Mouse (Mus musculus) heart, embryonic 13.5 days (tissue): ENCODE data around the gene Stat6. TPM values are rescaled to one million over a fixed set of nuclear protein-coding genes. Genes with fewer than 3 reads are reported as not detected.

Experiments
- ATAC-seq: fragments of 200-750 bp; cut with Nextera tagmentation; 2 replicates; pipeline ENCODE4 v1.8.0; 2017; ENCODE audit warnings: moderate TSS enrichment; ENCODE audit not compliant: insufficient number of reproducible peaks, low FRiP score, low TSS enrichment; ENCODE audit errors: extremely low read depth
- H3K27ac ChIP-seq: fragments of 300-500 bp; sonication (generic); replicated peaks from 2 replicates; pipeline ENCODE4 v1.5.1; 2015; ENCODE audit warnings: moderate library complexity, mild to moderate bottlenecking, inconsistent platforms
- H3K27me3 ChIP-seq: fragments of 300-500 bp; sonication (generic); replicated peaks from 2 replicates; pipeline ENCODE4 v1.6.1; 2015; ENCODE audit warnings: mild to moderate bottlenecking, inconsistent platforms
- H3K36me3 ChIP-seq: fragments of 300-500 bp; sonication (generic); 2 replicates; pipeline ENCODE4 v1.6.1; 2015; ENCODE audit warnings: mild to moderate bottlenecking, inconsistent platforms
- H3K4me1 ChIP-seq: fragments of 300-500 bp; sonication (generic); 2 replicates; pipeline ENCODE4 v1.6.1; 2015; ENCODE audit warnings: inconsistent platforms
- H3K4me2 ChIP-seq: fragments of 300-500 bp; sonication (generic); 2 replicates; pipeline ENCODE4 v1.6.1; 2015; ENCODE audit warnings: inconsistent platforms, mild to moderate bottlenecking, moderate library complexity
- H3K4me3 ChIP-seq: fragments of 300-500 bp; sonication (generic); 2 replicates; pipeline ENCODE4 v1.5.1; 2015; ENCODE audit warnings: moderate library complexity, mild to moderate bottlenecking, inconsistent platforms
- H3K9ac ChIP-seq: fragments of 300-500 bp; sonication (generic); 2 replicates; pipeline ENCODE4 v1.6.1; 2015; ENCODE audit warnings: inconsistent platforms, mild to moderate bottlenecking, moderate library complexity
- H3K9me3 ChIP-seq: fragments of 300-500 bp; sonication (generic); 2 replicates; pipeline ENCODE4 v1.6.1; 2016; ENCODE audit warnings: inconsistent platforms
- WGBS: fragments of 180-500 bp; shearing (Covaris S2); methylation state at CpG from one replicate; pipeline ENCODE4 v1.1.7; 2015; ENCODE audit warnings: mixed read lengths; 5-methylcytosine and 5-hydroxymethylcytosine counted together
- polyA plus RNA-seq: library from polyadenylated mRNA; unstranded; fragments of >200 nt; fragmentation: Nextera tagmentation; extraction: Ambion mirVana; gene quantifications from 2 replicates; pipeline ENCODE4 v1.2.1, GENCODE M21; 2015

The Stat6 gene
- polyA plus RNA-seq, 1 experiment from 2014 or later = 24.6 TPM

- H3K27me3 ChIP-seq = no peaks in the 10 kb centered on the region
- WGBS = 51% methylated on average over 13 of the region's 13 CpGs
- H3K4me3 ChIP-seq = no peak overlapping the region
- H3K9me3 ChIP-seq = no peaks in the 10 kb centered on the region
- ATAC-seq = no peak
- peak overlapping the region; percentile 28; the same call in 1 of the 2 replicates for H3K27ac ChIP-seq
- 0 out of 2 replicates have a peak overlapping the region, but pooled peaks have one; percentile 30 for H3K9ac ChIP-seq
- H3K4me1 ChIP-seq = peaks cover 54% of the 10 kb centered on the region
- H3K36me3 ChIP-seq = peaks cover 66% of the 10 kb centered on the region
- no peak overlapping the region for H3K4me2 ChIP-seq
Observed at GRCm38 (mm10) chr10:127603437-127604371, 39.1 kb upstream of the Stat6 start.

GRCm38 (mm10) chr10:127604465-127605250 lies 38.1 kb upstream of the Stat6 start:
- Histone ChIP-seq H3K36me3 (peaks cover 75% of the 10 kb centered on the region), H3K9me3 (no peaks in the 10 kb centered on the region), H3K27ac (peak overlapping the region; percentile 25), H3K4me2 (no peak overlapping the region), H3K9ac (0 out of 2 replicates have a peak overlapping the region, but pooled peaks have one; percentile 10), H3K4me1 (peaks cover 44% of the 10 kb centered on the region), H3K4me3 (no peak overlapping the region), H3K27me3 (no peaks in the 10 kb centered on the region)
- WGBS = 34% methylated on average over 15 of the region's 15 CpGs
- ATAC-seq = no peak

- H3K27me3 ChIP-seq = no peaks in the 10 kb centered on the region
- ATAC-seq = no peak
- peaks cover 80% of the 10 kb centered on the region for H3K36me3 ChIP-seq
- peak overlapping the region; percentile 25 for H3K27ac ChIP-seq
- 70% methylated on average over 8 of the region's 8 CpGs for WGBS
- H3K4me3 ChIP-seq = no peak overlapping the region
- no peak overlapping the region for H3K4me2 ChIP-seq
- no peak overlapping the region for H3K9ac ChIP-seq
- peaks cover 39% of the 10 kb centered on the region for H3K4me1 ChIP-seq
- no peaks in the 10 kb centered on the region for H3K9me3 ChIP-seq
Observed at GRCm38 (mm10) chr10:127605251-127605547, 37.6 kb upstream of the Stat6 start.

- no peaks in the 10 kb centered on the region for H3K9me3 ChIP-seq
- no peak for ATAC-seq
- peaks cover 86% of the 10 kb centered on the region for H3K36me3 ChIP-seq
- no peak overlapping the region for H3K4me2 ChIP-seq
- no peak overlapping the region for H3K27ac ChIP-seq
- H3K4me1 ChIP-seq = peaks cover 33% of the 10 kb centered on the region
- H3K27me3 ChIP-seq = no peaks in the 10 kb centered on the region
- H3K4me3 ChIP-seq = no peak overlapping the region
- no peak overlapping the region for H3K9ac ChIP-seq
- 91% methylated on average over 9 of the region's 9 CpGs for WGBS
Observed at GRCm38 (mm10) chr10:127605756-127606155, 37.0 kb upstream of the Stat6 start.

DNA sequence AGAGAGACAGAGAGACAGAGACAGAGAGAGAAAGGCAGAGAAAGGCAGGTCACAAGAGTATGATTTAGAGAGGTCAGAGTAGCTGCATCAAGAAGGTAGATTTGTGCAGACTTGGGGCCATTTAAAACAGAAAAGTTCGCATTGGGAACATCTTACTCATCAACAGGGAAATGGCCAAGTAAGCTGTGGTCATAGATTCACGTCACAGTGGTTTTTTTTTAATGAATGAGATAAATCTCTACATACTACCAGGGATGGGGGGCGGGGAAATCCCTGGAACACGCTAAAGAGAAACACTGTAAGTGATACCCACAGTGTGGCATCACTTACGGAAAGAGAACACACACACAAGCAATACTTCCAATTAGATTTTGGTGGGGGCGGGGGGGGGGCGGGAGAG lies 35.7 kb upstream of the Stat6 start:
- no peak overlapping the region for H3K4me2 ChIP-seq
- no peaks in the 10 kb centered on the region for H3K27me3 ChIP-seq
- H3K27ac ChIP-seq = no peak overlapping the region
- H3K4me1 ChIP-seq = peaks cover 29% of the 10 kb centered on the region
- no peak overlapping the region for H3K9ac ChIP-seq
- H3K9me3 ChIP-seq = no peaks in the 10 kb centered on the region
- no peak for ATAC-seq
- no peak overlapping the region for H3K4me3 ChIP-seq
- H3K36me3 ChIP-seq = peaks cover 88% of the 10 kb centered on the region
- 79% methylated on average over 7 of the region's 7 CpGs for WGBS

- WGBS = 60% methylated on average over 9 of the region's 9 CpGs
- Histone ChIP-seq H3K4me1 (peaks cover 20% of the 10 kb centered on the region), H3K27me3 (no peaks in the 10 kb centered on the region), H3K27ac (no peak overlapping the region), H3K4me2 (no peak overlapping the region), H3K36me3 (peaks cover 69% of the 10 kb centered on the region), H3K4me3 (no peak overlapping the region), H3K9ac (no peak overlapping the region), H3K9me3 (no peaks in the 10 kb centered on the region)
- no peak for ATAC-seq
Observed at GRCm38 (mm10) chr10:127609415-127610065, 33.2 kb upstream of the Stat6 start.

- Histone ChIP-seq H3K4me1 (peaks cover 20% of the 10 kb centered on the region), H3K36me3 (peaks cover 64% of the 10 kb centered on the region), H3K9ac (no peak overlapping the region), H3K9me3 (no peaks in the 10 kb centered on the region), H3K4me3 (no peak overlapping the region), H3K27me3 (no peaks in the 10 kb centered on the region), H3K4me2 (no peak overlapping the region), H3K27ac (no peak overlapping the region)
- 80% methylated on average over 9 of the region's 9 CpGs for WGBS
- no peak for ATAC-seq
Observed at GRCm38 (mm10) chr10:127610066-127610415, 32.7 kb upstream of the Stat6 start.

GRCm38 (mm10) chr10:127612079-127612775 lies 30.6 kb upstream of the Stat6 start:
- H3K4me1 ChIP-seq = peaks cover 36% of the 10 kb centered on the region
- WGBS = 62% methylated on average over 14 of the region's 14 CpGs
- no peak overlapping the region for H3K4me2 ChIP-seq
- peaks cover 46% of the 10 kb centered on the region for H3K36me3 ChIP-seq
- no peak overlapping the region for H3K4me3 ChIP-seq
- no peaks in the 10 kb centered on the region for H3K9me3 ChIP-seq
- no peak overlapping the region for H3K9ac ChIP-seq
- no peaks in the 10 kb centered on the region for H3K27me3 ChIP-seq
- no peak for ATAC-seq
- H3K27ac ChIP-seq = no peak overlapping the region

DNA sequence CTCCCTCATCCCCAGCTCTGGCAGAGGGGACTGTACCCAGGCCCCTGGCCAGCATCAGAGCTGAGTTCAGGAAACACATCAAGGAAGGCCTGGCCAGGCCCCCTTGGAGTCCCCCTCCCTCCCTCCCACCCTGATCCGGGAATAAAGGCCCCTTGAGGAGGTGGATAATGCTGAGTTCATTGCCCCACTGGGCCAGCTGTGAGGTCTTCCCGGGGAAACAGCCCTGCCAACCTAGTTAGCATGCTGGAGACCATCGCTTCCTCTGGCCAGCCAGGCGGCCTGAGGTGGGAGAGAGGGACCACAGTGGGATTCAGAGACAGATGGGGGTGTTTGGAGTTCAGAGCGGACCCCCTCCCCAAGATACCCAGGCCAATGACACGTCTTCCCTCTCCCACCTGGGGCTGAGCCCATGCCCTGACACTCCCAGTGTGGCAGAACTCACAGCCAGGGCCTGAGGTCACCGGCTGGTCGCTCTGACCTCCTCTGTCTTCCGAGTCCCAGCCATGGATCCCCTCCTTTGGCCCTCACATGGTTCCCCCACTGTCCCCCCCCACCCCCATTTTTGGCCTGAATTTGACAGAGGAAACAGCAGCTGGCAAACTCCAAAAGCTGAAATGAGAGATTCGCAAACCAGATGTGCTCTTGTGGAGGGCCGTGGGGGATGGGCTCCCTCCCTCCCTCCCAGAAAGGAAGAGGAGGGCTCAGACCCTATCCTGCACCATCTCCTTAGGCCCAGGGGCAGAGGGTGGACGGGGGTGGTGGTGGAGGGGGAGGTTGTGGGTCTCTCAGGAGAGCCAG lies 28.4 kb upstream of the Stat6 start:
- peak overlapping the region; percentile 34 for H3K4me2 ChIP-seq

GRCm38 (mm10) chr10:127615034-127615374 lies 27.8 kb upstream of the Stat6 start:
- H3K36me3 ChIP-seq = peaks cover 24% of the 10 kb centered on the region
- no peak overlapping the region for H3K4me3 ChIP-seq
- ATAC-seq = no peak
- peaks cover 63% of the 10 kb centered on the region for H3K4me1 ChIP-seq
- peak overlapping the region; percentile 86 for H3K27ac ChIP-seq
- WGBS = 21% methylated on average over 2 of the region's 2 CpGs
- no peaks in the 10 kb centered on the region for H3K9me3 ChIP-seq
- H3K9ac ChIP-seq = peak overlapping the region; percentile 50; the same call in 1 of the 2 replicates
- peak overlapping the region; percentile 34 for H3K4me2 ChIP-seq
- H3K27me3 ChIP-seq = 0 out of 2 replicates have a peak, but pooled peaks cover 5% of the 10 kb centered on the region

More for the DNA sequence above, 28.4 kb upstream of the Stat6 start:
- no peak overlapping the region for H3K4me3 ChIP-seq
- no peaks in the 10 kb centered on the region for H3K9me3 ChIP-seq
- WGBS = 34% methylated on average over 12 of the region's 12 CpGs
- peaks cover 58% of the 10 kb centered on the region for H3K4me1 ChIP-seq
- peaks cover 30% of the 10 kb centered on the region for H3K36me3 ChIP-seq
- peak overlapping the region; percentile 50 for H3K9ac ChIP-seq
- peak overlapping the region; percentile 86 for H3K27ac ChIP-seq
- ATAC-seq = no peak
- H3K27me3 ChIP-seq = 0 out of 2 replicates have a peak, but pooled peaks cover 5% of the 10 kb centered on the region
